Mouse (Mus musculus) ES-E14 (cell line): Measurements from ENCODE around the gene Rab3gap1.

Experiments used
- ZC3H11A ChIP-seq: IDR thresholded peaks from 2 replicates; pipeline ENCODE4 v1.6.1; 2012; ENCODE audit warnings: low read depth, mild to moderate bottlenecking, inconsistent platforms, low read length, borderline replicate concordance
- ZNF384 ChIP-seq: IDR thresholded peaks from 2 replicates; pipeline ENCODE4 v1.6.1; 2012; ENCODE audit warnings: low read depth, low read length, inconsistent platforms

GRCm38 (mm10) chr1:127978125-127978524 is 109.6 kb downstream of the Rab3gap1 start:
- TF ChIP-seq ZC3H11A (no peak), ZNF384 (no peak)
